Mouse (Mus musculus) telencephalon, adult 2 months (tissue): Measurements from ENCODE around the gene Serinc5.

ENCODE experiments used
- DNase-seq: peaks from one replicate; pipeline ENCODE4 v3.0.0-alpha.2; 2011; ENCODE audit warnings: low read depth, low spot score

Gene Serinc5

GRCm38 (mm10) chr13:92613094-92613493 lies 2.2 kb downstream of the Serinc5 start:
- DNase-seq = no peak

- no peak for DNase-seq
These were observed 4.3 kb downstream of the Serinc5 start for GRCm38 (mm10) chr13:92615201-92615600.

- DNase-seq = no peak
These were observed 5.6 kb downstream of the Serinc5 start for GRCm38 (mm10) chr13:92616459-92616858.

GRCm38 (mm10) chr13:92626196-92626595 lies 15.3 kb downstream of the Serinc5 start:
- no peak for DNase-seq

- no peak for DNase-seq
These were observed 15.8 kb downstream of the Serinc5 start for GRCm38 (mm10) chr13:92626725-92627124.

GRCm38 (mm10) chr13:92629509-92629908 lies 18.6 kb downstream of the Serinc5 start:
- no peak for DNase-seq

- DNase-seq = no peak
These were observed 20.6 kb downstream of the Serinc5 start for GRCm38 (mm10) chr13:92631450-92631849.

- DNase-seq = no peak
These were observed 21.7 kb downstream of the Serinc5 start for GRCm38 (mm10) chr13:92632550-92632949.

GRCm38 (mm10) chr13:92635040-92635439 lies 24.1 kb downstream of the Serinc5 start:
- DNase-seq = no peak

GRCm38 (mm10) chr13:92636226-92636909 lies 25.5 kb downstream of the Serinc5 start:
- no peak for DNase-seq

GRCm38 (mm10) chr13:92636910-92637275 lies 26.0 kb downstream of the Serinc5 start:
- peak; percentile 71 for DNase-seq

- DNase-seq = peak; percentile 96
These were observed 28.5 kb downstream of the Serinc5 start for GRCm38 (mm10) chr13:92639093-92640014.

GRCm38 (mm10) chr13:92644199-92644598 lies 33.3 kb downstream of the Serinc5 start:
- DNase-seq = no peak

- DNase-seq = no peak
These were observed 33.9 kb downstream of the Serinc5 start for GRCm38 (mm10) chr13:92644753-92645152.

GRCm38 (mm10) chr13:92647695-92648094 lies 36.8 kb downstream of the Serinc5 start:
- DNase-seq = no peak

GRCm38 (mm10) chr13:92649111-92649510 lies 38.2 kb downstream of the Serinc5 start:
- DNase-seq = no peak

GRCm38 (mm10) chr13:92650956-92651355 lies 40.1 kb downstream of the Serinc5 start:
- DNase-seq = no peak

GRCm38 (mm10) chr13:92652498-92652897 lies 41.6 kb downstream of the Serinc5 start:
- DNase-seq = no peak

- no peak for DNase-seq
These were observed 42.4 kb downstream of the Serinc5 start for GRCm38 (mm10) chr13:92653283-92653682.

GRCm38 (mm10) chr13:92656815-92657513 lies 46.1 kb downstream of the Serinc5 start:
- DNase-seq = no peak

- no peak for DNase-seq
These were observed 48.7 kb downstream of the Serinc5 start for GRCm38 (mm10) chr13:92659611-92660010.
